Mouse (Mus musculus) left cerebral cortex, postnatal 10 days (tissue): ENCODE results near the gene Eef1a1. TPM values are rescaled to one million over a fixed set of nuclear protein-coding genes. Genes with fewer than 3 reads are reported as not detected.
"Not testable (repeated sequence)": the region's sequence is repeated elsewhere in the genome, so short reads cannot be mapped to it uniquely, and the experiment has no call there.

Source experiments
- DNase-seq, 2 experiments: peaks; one replicate each; pipeline ENCODE4 v3.0.0; 2021 to 2022; ENCODE audit warnings: low spot score in 2 of 2, mixed read lengths in 1 of 2; ENCODE audit errors: extremely low spot score in 1 of 2
- intact Hi-C: fragments of 180-260 bp; cut with DNase I; formaldehyde crosslinking; loops from one replicate; pipeline ENCODE4 v1.15.1; 2025
- total RNA-seq, 2 experiments: library from RNA; stranded (reverse); gene quantifications; 2 replicates each; pipeline ENCODE4 v1.2.3; 2021

Eef1a1 gene
- total RNA-seq, 2 experiments from 2014 or later, result 3,801 to 3,978 TPM

DNA sequence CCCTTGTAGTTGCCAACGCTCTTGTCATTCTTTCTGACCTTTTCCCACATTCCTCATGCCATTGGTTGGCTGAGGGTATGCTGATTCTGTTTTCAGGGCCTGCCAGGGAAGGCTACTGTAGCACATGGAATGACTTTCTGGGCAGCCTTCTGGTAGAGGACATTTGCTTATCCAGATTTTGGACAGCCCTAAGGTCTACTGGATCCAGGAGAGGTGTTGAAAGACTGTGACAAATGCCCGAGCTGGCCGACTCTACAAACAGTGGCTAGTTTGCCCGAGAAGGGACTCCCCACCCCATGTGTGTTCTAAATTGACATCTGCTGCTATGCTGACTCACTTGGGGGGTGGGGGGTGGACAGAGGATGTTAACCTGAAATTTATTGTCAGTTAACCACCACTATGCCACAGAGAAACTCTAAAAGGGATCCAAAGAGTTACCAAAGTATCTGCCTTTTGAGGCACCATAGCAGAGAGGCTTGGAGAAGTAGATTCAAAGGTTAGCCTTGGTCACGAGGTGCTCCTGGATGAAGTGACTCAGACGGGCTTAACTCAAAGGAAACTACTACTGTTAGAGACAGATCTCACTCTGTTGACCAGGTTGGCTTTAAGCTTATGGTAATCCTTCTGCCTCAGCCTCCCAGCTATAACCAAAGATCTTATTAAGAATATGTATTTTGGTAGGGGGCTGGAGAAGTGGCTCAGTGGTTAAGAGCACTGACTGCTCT is 25.0 kb upstream of the Eef1a1 start:
- DNase-seq, result no peak

DNA sequence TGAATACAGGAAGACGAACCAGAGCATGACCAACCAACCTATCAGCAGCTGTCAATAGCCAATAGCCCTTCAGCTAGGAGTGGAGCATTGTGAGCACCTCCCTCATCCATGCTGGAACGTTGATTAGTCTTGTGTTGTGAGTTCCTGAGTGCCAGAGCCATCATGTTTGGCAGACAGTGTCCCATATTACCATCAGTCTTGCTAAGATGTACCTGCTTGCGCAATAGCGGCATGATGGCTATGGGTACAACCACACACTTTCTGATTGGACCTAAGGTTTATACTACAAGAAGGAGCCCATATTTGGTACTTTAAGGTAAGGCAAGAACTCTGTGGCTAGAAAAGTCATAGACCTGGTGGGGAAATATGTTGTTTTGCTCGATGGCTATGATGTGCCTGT is 22.8 kb upstream of the Eef1a1 start:
- intact Hi-C loops, result no loop called here

More for the DNA sequence above, 25.0 kb upstream of the Eef1a1 start:
- intact Hi-C loops, result no loop called here

DNA sequence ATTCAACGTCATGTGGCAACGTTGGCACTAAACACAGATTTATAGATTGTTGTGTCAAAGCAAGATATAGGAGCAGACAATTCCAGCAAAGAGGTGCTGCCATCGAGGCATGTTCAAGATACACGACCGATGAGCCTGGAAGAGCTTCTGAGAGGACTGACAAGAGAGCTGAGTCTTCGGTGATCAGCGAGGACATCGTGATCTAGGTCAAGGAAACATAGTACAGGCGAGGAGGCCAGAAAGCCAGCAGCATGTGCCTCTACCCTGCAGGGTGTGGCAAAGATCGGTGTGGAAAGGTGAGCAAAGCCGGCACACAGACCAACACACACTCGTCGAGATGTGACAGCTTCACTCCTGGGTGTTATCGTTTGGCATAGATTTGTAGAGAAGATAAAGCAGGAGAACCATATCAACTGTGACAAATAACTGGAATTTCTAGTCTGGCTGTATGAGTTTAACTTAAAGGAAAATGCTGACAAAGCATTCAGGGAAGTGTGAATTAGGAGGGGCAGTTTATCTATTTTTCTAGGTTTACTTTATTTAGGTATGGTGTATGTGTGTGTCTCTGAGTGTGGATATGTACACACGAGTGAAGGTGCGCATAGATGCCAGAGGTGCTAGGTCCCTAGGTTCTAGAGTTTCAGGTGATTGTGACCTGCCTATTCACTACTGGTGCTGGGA is 19.3 kb upstream of the Eef1a1 start:
- intact Hi-C loops, result no loop called here

More for the DNA sequence above, 22.8 kb upstream of the Eef1a1 start:
- DNase-seq, result no peak

DNA sequence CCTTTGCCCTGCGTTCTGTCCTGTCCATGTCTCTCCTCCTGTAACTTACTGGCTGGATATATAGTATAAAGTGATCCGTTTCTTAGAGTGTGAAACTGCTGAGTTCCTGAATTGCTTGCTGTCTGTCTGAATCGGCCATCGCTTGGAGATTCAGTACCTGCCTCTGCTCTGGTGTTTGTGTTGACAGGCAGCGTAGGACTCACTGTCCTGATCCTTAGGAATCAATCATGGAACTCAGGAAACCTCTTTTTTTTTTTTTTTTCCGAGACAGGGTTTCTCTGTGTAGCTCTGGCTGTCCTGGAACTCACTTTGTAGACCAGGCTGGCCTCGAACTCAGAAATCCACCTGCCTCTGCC is 17.7 kb upstream of the Eef1a1 start:
- no peak for DNase-seq
- intact Hi-C loops, result no loop called here

More for the DNA sequence above, 19.3 kb upstream of the Eef1a1 start:
- DNase-seq, result no peak

DNA sequence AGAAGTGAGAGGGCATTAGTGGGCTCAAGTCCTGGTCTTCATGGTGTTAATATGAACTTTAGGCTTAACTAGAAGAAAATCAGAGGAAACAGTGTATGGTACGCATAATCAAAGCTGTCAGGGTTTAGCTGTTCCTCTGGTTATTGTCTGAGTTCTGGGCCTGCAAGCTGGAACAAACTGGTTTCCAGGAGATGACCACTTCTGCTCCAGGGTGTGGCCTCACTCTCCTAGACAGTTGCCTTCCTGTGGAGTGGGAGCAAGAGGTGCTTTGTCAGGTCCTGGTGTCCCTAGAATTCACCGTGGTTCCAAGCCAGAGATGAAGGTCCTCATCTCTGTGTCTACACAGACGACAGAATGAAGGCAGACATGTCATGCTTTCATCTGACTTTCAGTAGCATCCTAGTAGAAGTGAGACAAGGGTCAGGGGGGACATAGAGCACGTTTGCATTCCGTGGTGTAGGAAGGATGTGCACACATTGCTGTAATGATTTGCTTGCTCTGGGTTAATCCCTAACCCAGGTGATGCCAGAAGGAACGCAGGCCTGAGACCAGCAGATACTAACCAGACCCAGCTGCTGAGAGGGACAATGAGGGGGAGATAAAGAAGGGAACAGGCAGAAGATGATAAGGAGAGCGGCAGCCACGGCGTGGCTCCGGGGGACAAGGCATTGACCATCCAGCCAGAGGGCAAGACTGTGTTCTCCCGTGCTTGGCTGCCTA is 17.2 kb upstream of the Eef1a1 start:
- no peak for DNase-seq
- intact Hi-C loops, result no loop called here

DNA sequence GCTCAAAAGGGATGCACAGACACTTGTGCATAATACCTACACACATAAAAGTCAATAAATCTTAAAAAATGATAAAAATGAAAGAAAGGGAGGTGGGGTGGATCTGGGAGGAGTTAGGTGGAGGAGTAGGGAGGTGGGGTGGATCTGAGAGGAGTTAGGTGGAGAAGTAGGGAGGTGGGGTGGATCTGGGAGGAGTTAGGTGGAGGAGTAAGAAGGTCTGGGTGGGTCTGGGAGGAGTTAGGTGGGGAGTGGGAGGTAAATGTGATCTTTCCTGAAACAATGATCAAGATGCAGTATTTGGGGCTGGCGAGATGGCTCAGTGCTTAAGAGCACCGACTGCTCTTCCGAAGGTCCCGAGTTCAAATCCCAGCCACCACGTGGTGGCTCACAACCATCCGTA is 16.3 kb upstream of the Eef1a1 start:
- DNase-seq, result no peak

DNA sequence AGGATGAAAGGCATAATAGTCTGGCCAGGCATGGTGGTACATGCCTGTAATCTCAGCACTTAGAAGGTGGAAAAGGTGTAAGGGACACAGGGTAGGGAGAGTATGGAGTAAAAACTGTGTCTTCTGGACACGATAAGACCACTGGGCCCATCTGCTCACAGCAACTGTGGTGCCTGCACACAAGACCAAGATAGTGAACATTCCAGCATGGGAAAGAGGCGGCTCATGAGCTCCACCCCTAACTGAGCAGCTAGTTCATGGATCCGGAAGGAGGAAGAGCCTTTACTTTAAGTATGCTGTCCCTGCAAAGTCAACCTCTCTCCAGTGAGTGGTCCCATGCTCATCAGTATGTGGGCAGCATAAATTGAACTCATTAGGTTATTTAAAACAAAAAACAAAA is 15.7 kb upstream of the Eef1a1 start:
- DNase-seq, result no peak
- intact Hi-C loops, result no loop called here

More for the DNA sequence above, 16.3 kb upstream of the Eef1a1 start:
- intact Hi-C loops, result no loop called here

DNA sequence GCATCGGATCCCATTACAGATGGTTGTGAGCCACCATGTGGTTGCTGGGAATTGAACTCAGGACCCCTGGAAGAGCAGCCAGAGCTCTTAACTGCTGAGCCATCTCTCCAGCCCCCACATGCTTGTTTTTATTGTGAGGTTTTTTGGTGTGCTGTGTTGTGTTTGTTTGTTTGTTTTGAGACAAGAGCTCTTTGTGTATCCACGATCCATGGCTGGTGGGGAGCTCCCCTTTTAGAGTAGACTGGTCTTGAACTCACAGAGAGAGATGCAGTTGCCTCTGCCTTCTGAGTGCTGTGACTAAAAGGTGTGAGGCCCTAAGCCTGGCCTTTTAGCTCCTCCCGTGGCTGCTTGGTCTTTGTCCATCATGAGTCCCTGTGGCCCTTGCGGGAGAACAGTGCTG is 15.2 kb upstream of the Eef1a1 start:
- intact Hi-C loops, result no loop called here
- no peak for DNase-seq

DNA sequence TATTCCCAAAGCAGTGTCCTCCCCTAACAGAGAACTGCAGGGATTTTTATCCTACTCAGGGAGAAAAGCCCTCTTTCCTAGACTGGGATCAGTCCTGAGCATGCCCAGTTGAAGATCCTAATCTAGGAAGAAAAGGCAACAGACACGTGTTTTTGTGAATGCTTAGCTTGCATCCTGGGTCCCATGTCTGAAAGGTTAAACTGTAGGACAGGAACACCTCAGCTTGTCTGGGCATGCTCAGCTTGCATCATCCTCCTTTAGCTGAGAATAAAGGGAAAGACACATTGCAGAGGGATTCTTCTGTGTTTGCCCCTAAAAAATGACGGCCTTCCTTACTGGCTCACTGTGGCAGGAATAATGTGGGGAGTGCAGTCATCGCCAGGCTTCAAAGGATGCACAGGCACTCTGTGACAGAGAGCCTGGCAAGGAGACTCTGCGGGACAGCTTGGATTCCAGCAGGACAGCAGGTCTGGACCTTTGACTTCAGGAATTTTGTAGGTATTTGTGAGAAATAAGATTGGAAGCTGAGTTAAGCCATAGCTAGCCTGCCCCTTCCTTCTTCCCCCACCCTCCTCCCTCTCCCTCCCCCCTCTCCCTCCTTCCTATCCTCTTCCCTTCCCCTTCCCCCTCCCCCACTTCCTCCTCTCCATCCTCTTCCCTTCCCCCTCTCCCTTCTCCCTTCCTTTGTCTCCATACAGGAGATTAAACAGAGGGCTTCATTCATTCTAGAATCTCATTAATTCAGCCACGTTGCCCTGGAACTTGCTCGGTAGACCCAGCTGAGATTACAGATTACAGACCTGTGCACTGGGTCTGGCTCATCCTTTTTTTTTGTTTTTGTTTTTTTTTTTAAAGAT is 14.5 kb upstream of the Eef1a1 start:
- intact Hi-C loops, result no loop called here

DNA sequence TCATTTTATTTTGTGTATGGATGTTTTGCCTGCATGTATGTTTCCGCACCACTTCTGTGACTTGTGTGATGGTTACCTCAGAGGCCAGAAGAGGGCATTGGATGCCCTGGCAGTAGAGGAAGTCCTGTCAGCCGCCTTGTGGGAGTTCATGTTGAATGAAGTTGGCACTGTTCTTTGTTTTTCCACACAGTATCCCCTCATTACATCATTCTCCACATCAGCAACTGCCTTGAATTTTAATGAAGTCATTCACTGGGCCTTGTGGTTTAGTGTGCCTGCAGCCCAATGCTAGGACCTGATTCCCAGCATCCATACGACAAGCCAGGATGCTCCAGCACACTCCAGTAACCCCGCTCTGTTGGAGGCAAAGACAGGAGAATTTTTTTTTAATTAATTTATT is 12.3 kb upstream of the Eef1a1 start:
- DNase-seq, result no peak
- intact Hi-C loops, result no loop called here

More for the DNA sequence above, 14.5 kb upstream of the Eef1a1 start:
- no peak for DNase-seq

DNA sequence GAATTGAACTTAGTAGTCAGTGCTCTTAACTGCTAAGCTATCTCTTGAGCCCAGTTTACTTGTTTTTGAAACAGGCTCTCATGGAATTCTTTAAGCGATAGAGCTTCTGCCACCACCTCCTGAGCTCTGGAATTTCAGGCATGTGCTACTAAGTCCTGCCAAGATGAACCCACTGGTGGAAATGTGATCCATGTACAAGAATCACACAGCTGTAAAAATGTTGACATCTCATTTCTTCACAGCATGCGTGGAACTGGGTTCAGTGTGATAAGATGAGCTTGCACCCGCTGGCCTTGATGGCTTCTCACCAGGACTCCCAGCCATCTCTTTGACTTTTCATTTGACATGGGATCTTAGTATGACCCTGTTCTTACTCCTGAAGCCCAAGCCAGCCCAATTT is 11.4 kb upstream of the Eef1a1 start:
- no peak for DNase-seq
- intact Hi-C loops, result no loop called here

DNA sequence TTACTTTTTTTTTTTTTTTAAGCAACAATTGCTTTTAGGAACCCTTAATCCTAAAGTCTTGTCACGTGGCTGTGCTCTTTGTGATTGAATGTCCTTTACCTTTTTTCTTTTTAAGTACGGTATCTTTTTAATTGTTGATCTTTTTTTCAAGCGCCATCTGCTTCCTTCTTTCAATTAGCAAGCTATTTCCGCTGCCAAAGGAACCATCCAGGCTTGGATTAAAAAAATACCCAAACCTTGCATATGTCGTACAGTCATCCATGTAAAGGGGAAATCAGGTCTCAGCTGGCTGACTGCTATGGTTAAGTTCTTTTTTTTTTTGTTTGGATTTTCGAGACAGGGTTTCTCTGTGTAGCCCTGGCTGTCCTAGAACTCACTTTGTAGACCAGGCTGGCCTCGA is 4.2 kb upstream of the Eef1a1 start:
- DNase-seq, result no peak
- intact Hi-C loops, result no loop called here

DNA sequence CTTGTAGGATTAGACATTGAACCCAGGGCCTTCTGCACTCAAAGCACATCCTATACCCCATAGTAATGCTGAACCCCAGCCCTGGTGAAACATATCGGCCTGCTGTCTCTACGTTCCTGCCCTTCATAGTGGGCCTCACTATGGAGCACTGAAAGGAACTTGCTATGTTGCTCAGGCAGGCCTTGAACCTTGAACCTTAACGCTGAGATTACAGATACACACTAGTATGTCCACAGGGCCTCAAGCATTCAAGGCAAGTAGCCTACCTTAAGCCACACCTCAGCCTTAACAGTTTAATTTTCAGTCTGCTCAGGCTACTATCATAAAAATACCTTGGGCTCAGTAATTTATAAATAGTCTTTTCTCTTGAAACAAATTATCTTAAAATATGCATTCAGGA is 3.3 kb upstream of the Eef1a1 start:
- intact Hi-C loops, result no loop called here
- DNase-seq, result no peak

DNA sequence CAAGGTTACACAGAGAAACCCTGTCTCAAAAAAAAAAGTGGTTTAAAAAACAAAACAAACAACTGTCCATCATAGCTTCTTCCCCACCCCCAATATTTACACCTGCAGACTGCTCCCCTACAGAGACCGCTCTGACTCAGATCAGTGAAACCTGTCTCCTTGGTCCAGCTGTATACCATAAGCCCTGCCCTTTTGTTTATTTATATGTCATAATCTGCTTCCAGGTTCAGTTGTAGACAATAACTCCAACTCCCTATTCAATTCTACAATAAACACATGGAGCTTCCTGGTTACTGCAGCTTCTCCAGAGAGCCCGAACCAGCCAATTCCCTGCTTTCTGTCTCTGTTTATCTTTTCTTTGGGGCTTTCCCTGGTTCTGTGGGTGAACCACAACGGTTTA is 2.2 kb upstream of the Eef1a1 start:
- DNase-seq, result no peak
- intact Hi-C loops, result no loop called here

DNA sequence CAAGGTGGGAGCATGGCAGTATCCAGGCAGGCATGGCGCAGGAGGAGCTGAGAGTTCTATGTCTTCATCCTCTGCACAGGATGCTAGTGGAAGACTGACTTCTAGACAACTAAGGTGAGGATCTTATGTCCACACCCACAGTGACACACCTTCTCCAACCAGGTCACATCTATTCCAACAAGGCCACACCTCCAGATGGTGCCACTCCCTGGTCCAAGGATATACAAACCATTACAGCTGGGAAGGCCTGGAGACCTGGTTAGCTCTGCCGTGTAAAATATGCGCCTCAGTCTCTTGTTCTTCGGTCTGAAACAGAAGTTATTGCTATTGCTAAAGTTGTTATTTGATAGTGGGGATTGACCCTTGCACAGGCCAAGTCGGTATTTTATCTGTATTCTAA is 930 bp downstream of the Eef1a1 start:
- intact Hi-C loops, result loop anchor here (5.0 kb wide), 1 partner anchor 34 kb away; no protein-coding TSS in a partner anchor

DNA sequence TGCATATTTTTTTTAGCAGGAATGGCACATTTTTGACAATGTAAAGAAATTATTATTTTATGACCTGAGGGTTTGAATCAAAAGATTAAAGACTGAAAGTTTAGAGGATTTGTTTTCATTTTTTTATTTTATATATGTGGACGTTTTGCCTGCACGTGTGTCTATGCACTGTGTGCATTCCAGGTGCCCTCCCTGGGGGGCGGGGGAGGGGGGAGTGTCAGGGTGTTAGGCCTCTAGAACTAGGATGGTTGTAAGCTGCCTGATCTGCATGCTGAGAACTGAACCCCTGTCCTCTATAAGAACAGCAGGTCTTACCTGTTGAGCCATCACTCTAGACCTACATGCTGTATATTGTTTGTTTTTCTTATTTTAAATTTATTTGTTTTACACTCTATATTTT is 4.3 kb downstream of the Eef1a1 start:
- no peak for DNase-seq
- intact Hi-C loops, result loop anchor here (5.0 kb wide), 1 partner anchor 38 kb away; no protein-coding TSS in a partner anchor

More for the DNA sequence above, 930 bp downstream of the Eef1a1 start:
- DNase-seq, result not testable (repeated sequence)

DNA sequence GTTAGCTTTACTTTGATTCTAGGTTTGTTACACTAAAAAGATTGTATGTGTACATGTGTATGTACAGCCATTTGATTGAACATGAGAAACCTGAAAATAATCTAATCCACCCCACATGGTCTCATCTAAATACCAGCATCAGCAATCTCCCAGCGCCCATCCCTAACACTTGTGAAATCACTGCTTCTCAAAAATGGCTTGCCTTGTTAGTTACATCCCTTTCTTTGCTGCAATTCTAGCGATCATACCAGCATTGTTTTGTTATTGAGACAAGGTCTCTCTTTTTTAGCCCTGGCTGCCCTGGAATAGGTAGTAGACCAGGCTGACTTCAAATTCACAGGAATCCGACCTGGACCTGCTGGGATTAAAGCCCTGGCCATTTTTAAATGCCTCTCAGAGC is 6.6 kb downstream of the Eef1a1 start:
- intact Hi-C loops, result no loop called here
- no peak for DNase-seq

DNA sequence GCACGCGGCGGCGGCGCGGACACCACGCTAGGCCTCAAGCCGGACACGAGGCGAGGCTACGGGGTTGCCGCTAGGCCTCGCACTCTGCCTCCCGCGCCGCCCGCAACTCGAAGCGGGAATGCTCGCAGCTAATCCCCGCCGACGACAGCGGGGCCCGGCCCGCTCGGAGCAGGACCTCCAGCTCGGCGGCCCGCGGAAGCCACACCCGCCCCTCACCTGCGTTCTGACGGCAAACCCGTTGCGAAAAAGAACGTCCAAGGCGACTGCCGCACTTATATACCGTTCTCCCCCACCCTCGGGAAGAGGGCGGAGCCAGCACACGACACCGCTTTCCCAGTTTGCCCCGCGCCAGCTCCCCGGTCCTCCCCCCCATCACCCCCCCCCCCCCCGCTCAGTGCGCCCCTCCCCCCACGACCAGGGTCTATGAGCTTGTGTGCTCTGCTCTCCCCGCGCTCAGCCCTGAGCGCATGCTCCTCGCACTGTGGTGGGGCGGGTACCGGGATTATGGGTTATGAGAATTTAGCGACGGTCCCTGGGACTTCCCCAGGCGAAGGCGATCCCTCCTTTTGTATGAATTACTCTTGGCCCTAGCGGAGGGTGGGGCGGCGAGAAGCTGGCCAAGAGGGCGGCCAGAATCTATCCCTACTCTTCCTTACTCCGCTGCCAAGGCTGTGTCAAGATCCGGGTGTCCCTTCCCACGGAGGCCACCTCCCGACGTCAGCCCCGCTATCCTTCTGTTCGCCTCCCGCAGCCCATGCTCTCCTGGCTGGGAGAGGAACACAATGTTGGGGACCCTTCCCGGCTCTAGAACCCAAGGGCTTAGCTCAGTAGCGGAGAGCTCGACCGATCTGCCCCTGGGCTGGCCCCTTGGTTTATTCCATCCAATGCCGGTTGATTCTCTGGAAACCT is 7.3 kb downstream of the Eef1a1 start:
- DNase-seq, result peak; percentile 95 to 97
- intact Hi-C loops, result no loop called here
